Mouse (Mus musculus) embryo, embryonic 11.5 days (tissue): Measurements from ENCODE around the gene Gramd1a.

Source experiments
- DNase-seq: peaks from one replicate; pipeline ENCODE4 v3.0.0-alpha.2; 2012; ENCODE audit warnings: low read depth, low spot score

The Gramd1a gene

GRCm38 (mm10) chr7:31123697-31124096, 32.0 kb downstream of the Gramd1a start:
- DNase-seq, result no peak

- no peak for DNase-seq
Measured at GRCm38 (mm10) chr7:31122641-31123631, 32.8 kb downstream of the Gramd1a start.

- DNase-seq, result no peak
Measured at GRCm38 (mm10) chr7:31119556-31119955, 36.1 kb downstream of the Gramd1a start.

- no peak for DNase-seq
Measured at GRCm38 (mm10) chr7:31118486-31118885, 37.2 kb downstream of the Gramd1a start.

GRCm38 (mm10) chr7:31117465-31117864, 38.2 kb downstream of the Gramd1a start:
- DNase-seq, result no peak

GRCm38 (mm10) chr7:31116721-31117145, 39.0 kb downstream of the Gramd1a start:
- DNase-seq, result no peak

GRCm38 (mm10) chr7:31115587-31116043, 40.1 kb downstream of the Gramd1a start:
- DNase-seq, result no peak

- no peak for DNase-seq
Measured at GRCm38 (mm10) chr7:31115182-31115581, 40.5 kb downstream of the Gramd1a start, which contains the start of gene Hpn. Gene Hpn (minus strand): TSS chr7:31115290.

- DNase-seq, result no peak
Measured at GRCm38 (mm10) chr7:31114646-31115045, 41.0 kb downstream of the Gramd1a start.

- DNase-seq, result no peak
Measured at GRCm38 (mm10) chr7:31113800-31114199, 41.9 kb downstream of the Gramd1a start.

- DNase-seq, result no peak
Measured at GRCm38 (mm10) chr7:31112036-31112435, 43.7 kb downstream of the Gramd1a start.

GRCm38 (mm10) chr7:31110861-31111385, 44.8 kb downstream of the Gramd1a start:
- no peak for DNase-seq

- no peak for DNase-seq
Measured at GRCm38 (mm10) chr7:31109796-31110195, 45.9 kb downstream of the Gramd1a start.

GRCm38 (mm10) chr7:31109091-31109490, 46.6 kb downstream of the Gramd1a start:
- DNase-seq, result no peak

- DNase-seq, result no peak
Measured at GRCm38 (mm10) chr7:31107781-31108180, 47.9 kb downstream of the Gramd1a start.

GRCm38 (mm10) chr7:31106166-31106565, 49.5 kb downstream of the Gramd1a start:
- no peak for DNase-seq

- DNase-seq, result no peak
Measured at GRCm38 (mm10) chr7:31105061-31105768, 50.5 kb downstream of the Gramd1a start.

GRCm38 (mm10) chr7:31100786-31101185, 54.9 kb downstream of the Gramd1a start:
- no peak for DNase-seq

- DNase-seq, result no peak
Measured at GRCm38 (mm10) chr7:31099612-31099982, 56.1 kb downstream of the Gramd1a start.

GRCm38 (mm10) chr7:31098697-31099611, 56.7 kb downstream of the Gramd1a start:
- DNase-seq, result no peak
